Mouse (Mus musculus): ENCODE results near the gene Nsg2. TPM values are rescaled to one million over a fixed set of nuclear protein-coding genes. Genes with fewer than 3 reads are reported as not detected.

The Nsg2 gene
- polyA plus RNA-seq, 1 experiment from 2014 or later: 1.0 TPM

Other genes with a start within 250 kb of the Nsg2 start
- gene Cpeb4, start 128.3 kb upstream of the Nsg2 start, polyA plus RNA-seq (2016; fragmentation: Nextera tagmentation; extraction: Ambion mirVana): 13.6 and 16.0 TPM in 2 replicates
- 0.12 and 0.22 TPM in 2 replicates for gene 4930524B15Rik, start 34.9 kb upstream of the Nsg2 start, polyA plus RNA-seq (2016; fragmentation: Nextera tagmentation; extraction: Ambion mirVana)
- gene Il9r, start 199.8 kb downstream of the Nsg2 start, polyA plus RNA-seq (2016; fragmentation: Nextera tagmentation; extraction: Ambion mirVana): 0.18 TPM in 1 of 2 replicates, not detected in the other
- 44.4 and 45.6 TPM in 2 replicates for gene Snrnp25, start 205.0 kb downstream of the Nsg2 start, polyA plus RNA-seq (2016; fragmentation: Nextera tagmentation; extraction: Ambion mirVana)
- 42.5 and 47.7 TPM in 2 replicates for gene Rhbdf1, start 221.8 kb downstream of the Nsg2 start, polyA plus RNA-seq (2016; fragmentation: Nextera tagmentation; extraction: Ambion mirVana)
- 17.8 and 19.1 TPM in 2 replicates for gene Mpg, start 226.0 kb downstream of the Nsg2 start, polyA plus RNA-seq (2016; fragmentation: Nextera tagmentation; extraction: Ambion mirVana)